Mouse (Mus musculus) layer of hippocampus, adult 2 months (tissue): ENCODE measurements around the gene Ptges3l. TPM values are rescaled to one million over a fixed set of nuclear protein-coding genes. Genes with fewer than 3 reads are reported as not detected.
"Not testable (repeated sequence)": the region's sequence is repeated elsewhere in the genome, so short reads cannot be mapped to it uniquely, and the experiment has no call there.

Source experiments
- DNase-seq, 2 experiments: peaks; one replicate each; pipeline ENCODE4 v3.0.0; 2022; ENCODE audit warnings: low spot score in 2 of 2
- H3K27ac ChIP-seq: fragments of 200-600 bp; 2 replicates; pipeline ENCODE4 v1.8.1; 2022
- H3K4me3 ChIP-seq: fragments of 200-600 bp; 2 replicates; pipeline ENCODE4 v1.8.1; 2022; ENCODE audit warnings: mild to moderate bottlenecking
- CTCF ChIP-seq: fragments of 200-600 bp; conservative IDR thresholded peaks from 2 replicates; pipeline ENCODE4 v1.8.1; 2022; ENCODE audit warnings: antibody characterized with exemption, mild to moderate bottlenecking, moderate library complexity
- total RNA-seq, 2 experiments: library from RNA; stranded (reverse); gene quantifications; 2 replicates each; pipeline ENCODE4 v1.2.3; 2021

The Ptges3l gene
- total RNA-seq, 2 experiments from 2014 or later, result 0.71 to 2.0 TPM

DNA sequence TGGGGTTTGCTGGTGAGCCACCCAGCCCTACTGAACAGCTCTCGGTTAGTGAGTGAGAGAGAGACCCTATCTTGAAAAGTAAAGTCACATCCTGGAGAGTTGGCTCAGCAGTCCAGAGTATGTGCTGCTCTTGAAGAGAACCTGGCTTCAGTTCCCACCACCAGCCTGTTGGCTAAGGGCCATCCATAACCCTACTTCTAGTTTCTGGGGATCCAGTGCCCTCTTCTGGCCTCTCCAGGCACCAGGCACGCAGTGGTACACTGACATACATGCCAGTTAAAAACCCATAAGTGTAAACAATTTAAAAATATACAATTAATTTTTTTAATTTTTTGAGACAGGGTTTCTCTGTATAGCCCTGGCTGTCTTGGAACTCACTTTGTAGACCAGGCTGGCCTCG is 25.3 kb upstream of the Ptges3l start:
- no peak for DNase-seq
- TF ChIP-seq CTCF, result peak; percentile 39
- Histone ChIP-seq H3K4me3 (no peak overlapping the region), H3K27ac (no peak overlapping the region)

DNA sequence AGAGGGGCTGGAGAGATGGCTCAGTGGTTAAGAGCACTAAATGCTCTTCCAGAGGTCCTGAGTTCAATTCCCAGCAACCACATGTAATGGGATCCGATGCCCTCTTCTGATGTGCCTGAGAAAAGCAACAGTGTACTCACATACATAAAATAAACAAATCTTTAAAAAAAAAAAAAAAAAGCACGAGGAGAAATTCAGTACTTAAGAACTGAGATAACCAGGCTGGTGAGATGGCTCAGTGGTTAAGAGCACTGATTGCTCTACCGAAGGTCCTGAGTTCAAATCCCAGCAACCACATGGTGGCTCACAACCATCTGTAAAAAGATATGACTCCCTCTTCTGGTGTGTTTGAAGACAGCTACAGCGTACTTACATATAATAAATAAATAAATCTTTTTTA is 24.5 kb upstream of the Ptges3l start:
- not testable (repeated sequence) for H3K27ac ChIP-seq, DNase-seq, H3K4me3 ChIP-seq

DNA sequence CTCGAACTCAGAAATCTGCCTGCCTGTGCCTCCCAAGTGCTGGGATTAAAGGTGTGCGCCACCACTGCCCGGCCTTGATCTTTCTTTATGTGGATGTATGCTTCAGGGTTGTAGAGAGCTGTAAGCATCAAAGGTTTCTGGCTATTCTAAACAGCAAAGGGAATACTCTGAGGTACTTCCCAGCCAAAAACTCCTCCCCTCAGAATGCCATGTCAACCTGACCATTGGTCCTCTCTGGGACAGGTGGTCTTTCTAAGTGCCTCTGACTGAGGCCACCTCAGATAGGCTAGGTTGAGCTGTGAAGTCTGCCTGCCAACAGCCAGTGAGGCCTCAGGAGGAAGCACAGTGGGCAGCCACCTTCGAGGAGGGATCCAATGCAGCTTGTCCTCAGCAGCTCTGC is 23.8 kb upstream of the Ptges3l start:
- TF ChIP-seq CTCF, result no peak
- Histone ChIP-seq H3K4me3 (peak overlapping the region; percentile 46), H3K27ac (no peak overlapping the region; the same call in 1 of the 2 replicates)
- DNase-seq, result no peak

DNA sequence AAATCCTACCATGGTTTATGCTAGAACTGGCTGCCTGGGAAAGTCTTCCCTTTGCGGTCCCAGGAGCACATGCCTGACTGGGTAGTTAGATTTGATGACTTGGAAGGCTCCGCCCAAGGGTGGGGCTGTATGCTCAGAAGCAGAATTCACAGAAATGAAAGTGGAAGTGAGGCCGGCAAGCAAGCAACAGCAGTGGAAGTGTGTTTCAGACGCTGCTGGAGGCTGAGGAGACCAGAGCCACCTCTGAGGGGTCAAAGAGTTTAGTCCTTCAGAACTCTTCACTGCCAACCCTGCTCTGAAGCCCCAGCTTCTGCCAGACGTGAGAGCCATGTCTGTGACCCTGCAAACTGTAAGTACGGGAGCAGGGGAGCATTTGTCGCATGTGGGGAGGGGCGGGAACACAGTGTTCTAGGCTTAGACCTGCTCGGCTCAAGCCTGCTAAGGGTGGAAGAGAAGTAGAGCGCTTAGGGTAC is 23.2 kb upstream of the Ptges3l start, which contains the start of gene Ifi35:
Gene Ifi35, plus strand, starts transcription at position 134 of the 473 bp plus-strand sequence.
- no peak within 1 kb of the TSS; the same call in 1 of the 2 replicates for H3K27ac ChIP-seq
- H3K4me3 ChIP-seq, result peak within 1 kb of the TSS; percentile 46
- no peak for DNase-seq
- TF ChIP-seq CTCF, result no peak

DNA sequence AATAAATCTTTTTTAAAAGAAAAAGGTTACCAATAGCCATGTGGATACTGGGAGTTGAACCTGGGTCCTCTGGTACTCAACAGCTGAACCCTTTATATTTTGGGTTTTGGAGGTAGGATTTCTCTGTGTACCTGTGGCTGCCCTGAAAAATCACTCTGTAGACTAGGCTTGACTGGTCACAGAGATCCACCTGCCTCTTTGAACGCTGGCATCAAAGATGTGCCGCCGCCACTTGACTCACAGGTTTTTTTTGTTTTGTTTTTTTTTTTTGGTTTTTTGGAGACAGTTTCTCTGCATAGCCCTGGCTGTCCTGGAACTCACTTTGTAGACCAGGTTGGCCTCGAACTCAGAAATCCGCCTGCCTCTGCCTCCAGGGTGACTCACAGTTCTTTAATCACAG is 22.7 kb upstream of the Ptges3l start:
- Histone ChIP-seq H3K4me3 (no peak overlapping the region), H3K27ac (no peak overlapping the region)
- TF ChIP-seq CTCF, result no peak
- no peak for DNase-seq

DNA sequence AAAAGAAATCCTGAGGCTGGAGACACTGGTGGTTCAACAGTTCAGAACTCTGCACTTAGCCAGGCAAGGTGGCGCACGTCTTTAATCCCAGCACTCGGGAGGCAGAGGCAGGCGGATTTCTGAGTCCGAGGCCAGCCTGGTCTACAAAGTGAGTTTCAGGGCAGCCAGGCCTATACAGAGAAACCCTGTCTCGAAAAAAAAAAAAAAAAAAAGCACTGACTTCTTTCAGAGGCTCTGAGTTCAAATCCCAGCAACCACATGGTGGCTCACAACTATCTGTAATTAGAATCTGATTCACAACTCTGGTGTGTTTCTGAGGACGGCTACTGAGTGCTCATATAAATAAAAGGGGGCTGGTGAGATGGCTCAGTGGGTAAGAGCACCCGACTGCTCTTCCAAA is 21.7 kb upstream of the Ptges3l start:
- DNase-seq, H3K27ac ChIP-seq, H3K4me3 ChIP-seq: not testable (repeated sequence)

DNA sequence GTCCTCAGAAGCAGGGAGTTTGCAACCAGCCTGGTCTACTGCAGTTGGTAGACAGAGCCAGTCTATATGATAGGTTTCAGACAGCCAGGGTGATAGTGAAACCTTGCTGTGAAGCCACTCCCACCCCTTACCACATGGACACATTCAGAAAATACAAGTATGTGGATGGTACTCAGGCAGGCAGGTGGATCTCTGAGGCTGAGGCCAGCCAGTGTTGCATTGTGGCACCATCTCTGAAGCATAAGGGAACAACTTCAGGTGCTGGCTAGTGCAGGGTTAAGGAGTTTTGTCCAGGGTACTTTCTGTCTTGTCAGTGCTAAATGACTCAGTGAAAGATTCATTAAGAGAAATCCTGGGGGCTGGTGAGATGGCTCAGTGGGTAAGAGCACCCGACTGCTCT is 21.2 kb upstream of the Ptges3l start:
- H3K4me3 ChIP-seq, result no peak overlapping the region
- no peak for DNase-seq
- no peak overlapping the region for H3K27ac ChIP-seq
- no peak for TF ChIP-seq CTCF

DNA sequence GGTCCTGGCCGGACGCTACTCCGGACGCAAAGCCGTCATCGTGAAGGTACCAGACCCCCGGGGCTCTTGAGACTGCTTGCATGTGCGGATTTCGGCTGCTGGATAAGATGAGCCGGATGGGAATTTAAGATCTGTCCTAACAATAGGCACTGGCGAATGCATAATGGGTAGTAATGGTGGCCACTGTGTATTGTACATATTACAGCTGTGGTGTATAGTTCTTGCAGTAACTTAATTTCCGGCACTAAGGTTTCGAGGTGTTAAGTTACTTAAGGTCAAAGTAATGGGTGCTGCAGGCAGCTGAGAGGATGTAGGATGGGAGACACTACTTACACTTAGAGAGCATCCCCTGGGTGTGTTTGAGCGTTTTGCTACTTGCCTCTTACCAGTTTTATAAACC is 17.6 kb upstream of the Ptges3l start:
- no peak for TF ChIP-seq CTCF
- no peak for DNase-seq
- H3K27ac ChIP-seq, result peak overlapping the region; percentile 95
- H3K4me3 ChIP-seq, result peak overlapping the region; percentile 71

DNA sequence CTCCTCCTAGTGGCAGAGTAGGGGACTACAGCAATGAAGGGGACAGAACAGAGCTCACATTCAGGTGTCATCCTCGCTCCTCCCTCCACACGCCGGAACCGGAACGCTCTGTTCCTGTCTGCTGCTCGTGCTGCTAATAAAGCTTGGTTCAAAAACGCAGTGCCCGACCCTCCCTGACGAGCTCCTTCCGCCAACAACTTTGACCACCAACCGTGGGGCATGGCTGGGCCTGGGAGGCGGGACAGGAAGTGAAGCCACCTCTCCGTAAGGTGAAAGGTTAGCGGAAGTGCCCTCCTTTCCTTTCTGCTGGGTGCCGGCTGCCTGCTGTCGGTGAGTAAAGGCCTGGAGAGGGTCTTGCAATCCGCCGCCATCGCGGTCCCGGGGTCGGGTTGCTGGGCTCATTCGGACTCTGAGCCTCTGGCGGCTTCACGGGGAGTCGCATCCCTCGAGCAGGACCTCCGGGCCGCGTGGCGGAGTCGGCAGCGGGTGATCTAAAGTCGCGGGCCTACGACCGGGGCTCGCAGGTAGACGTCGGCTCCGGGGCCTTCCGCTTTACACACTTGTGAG is 17.1 kb upstream of the Ptges3l start, which contains the start of gene Rpl27:
Gene Rpl27, plus strand, starts transcription at position 172 of the 567 bp plus-strand sequence.
- peak; percentile 96 to 99 for DNase-seq
- Histone ChIP-seq H3K27ac (peak within 1 kb of the TSS; percentile 95), H3K4me3 (peak within 1 kb of the TSS; percentile 71)
- TF ChIP-seq CTCF, result peak; percentile 69

DNA sequence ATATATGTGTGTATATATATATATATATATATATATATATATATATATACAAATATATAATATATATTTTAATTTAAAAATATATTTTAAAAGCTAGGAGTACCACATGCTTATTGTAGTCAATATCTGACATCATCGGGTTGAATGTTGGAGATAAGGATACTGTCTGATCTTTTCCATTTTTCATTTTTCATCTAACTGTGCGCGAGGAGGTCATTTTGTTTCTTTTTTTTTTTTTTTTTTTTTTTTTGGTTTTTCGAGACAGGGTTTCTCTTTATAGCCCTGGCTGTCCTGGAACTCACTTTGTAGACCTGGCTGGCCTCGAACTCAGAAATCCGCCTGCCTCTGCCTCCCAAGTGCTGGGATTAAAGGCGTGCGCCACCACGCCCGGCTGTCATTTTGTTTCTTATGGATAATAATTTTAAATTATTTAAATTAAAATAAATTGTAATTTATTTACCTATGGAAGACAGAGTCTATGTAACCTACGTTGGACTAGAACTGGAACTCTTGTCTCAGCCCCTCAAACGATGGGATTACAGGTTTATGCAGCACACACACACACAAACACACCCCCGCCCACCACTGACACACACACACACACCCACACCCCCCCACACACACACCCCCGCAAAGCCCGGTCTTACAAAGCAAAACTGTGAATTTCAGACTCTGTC is 16.5 kb upstream of the Ptges3l start:
- not testable (repeated sequence) for H3K4me3 ChIP-seq, DNase-seq, H3K27ac ChIP-seq

DNA sequence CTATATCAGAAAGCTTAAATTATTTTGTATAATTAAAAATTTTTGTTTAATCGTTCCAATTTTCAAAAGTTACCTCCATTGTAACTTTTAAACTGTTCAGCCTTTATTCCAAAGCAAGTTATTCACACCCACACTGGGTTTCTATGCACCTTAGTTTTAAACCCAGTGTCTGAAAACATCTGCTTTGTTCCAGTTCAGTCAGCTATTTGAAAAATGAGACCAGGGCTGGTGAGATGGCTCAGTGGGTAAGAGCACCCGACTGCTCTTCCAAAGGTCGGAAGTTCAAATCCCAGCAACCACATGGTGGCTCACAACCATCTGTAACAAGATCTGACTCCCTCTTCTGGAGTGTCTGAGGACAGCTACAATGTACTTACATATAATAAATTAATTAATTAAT is 12.9 kb upstream of the Ptges3l start:
- not testable (repeated sequence) for DNase-seq, H3K27ac ChIP-seq, H3K4me3 ChIP-seq

DNA sequence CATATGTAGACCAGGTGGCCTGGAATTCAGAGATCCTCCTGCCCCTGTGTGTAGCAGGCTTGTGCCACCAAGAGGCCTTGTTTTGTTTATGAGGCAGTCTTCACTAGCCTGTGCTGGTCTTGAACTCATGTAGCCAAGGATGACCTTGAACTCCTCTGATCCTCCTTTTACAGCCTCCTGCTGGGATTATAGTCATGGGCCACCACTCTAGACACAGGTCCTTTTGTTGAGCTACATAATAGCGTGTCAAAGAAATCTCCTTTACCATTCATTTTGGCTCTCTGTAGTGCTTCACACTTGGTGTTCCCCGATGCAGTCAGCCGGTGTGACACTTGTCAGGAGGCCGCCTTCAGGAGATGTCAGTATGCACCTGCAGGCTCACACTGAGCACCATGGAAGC is 11.8 kb upstream of the Ptges3l start:
- no peak overlapping the region for H3K4me3 ChIP-seq
- TF ChIP-seq CTCF, result no peak
- no peak for DNase-seq
- no peak overlapping the region for H3K27ac ChIP-seq

DNA sequence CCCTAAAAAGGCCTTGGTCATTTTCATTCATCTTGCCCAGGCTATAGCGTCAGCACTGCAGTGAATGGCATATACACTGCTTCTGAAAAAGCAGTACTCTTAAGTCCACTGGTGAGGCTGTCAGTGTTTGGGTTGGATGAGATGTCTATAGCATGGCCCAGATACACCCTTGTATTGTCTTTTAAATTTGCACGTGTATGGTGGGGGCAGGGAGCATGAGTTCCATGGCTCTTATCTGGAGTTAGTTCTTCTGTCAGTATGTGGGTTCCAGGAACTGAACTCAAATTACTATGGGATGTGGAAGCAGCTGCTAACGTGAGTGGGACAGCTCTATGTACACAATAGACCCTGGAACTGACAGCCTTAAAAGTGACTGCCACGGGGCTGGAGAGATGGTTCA is 10.7 kb upstream of the Ptges3l start:
- Histone ChIP-seq H3K4me3 (no peak overlapping the region), H3K27ac (no peak overlapping the region)
- no peak for TF ChIP-seq CTCF
- DNase-seq, result no peak

DNA sequence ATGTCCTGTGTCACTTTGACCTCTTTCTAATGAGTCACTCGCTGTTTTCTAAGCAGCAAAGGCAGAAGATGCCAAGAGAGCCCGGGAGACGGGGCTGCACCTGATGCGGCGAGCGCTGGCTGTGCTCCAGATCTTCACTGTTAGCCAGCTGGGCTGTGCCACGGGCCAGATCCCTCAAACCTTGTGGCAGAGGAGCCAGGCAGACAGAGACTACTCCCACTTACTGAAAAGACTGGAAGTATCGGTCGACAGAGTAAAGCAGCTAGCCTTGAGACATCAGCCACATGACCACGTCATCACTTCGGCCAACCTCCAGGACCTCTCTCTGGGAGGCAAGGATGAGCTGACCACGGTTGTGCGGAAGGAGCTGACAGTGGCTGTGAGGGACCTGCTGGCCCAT is 8.3 kb upstream of the Ptges3l start:
- no peak overlapping the region for H3K27ac ChIP-seq

More for the DNA sequence above, 8.3 kb upstream of the Ptges3l start:
- TF ChIP-seq CTCF, result no peak
- no peak for DNase-seq
- H3K4me3 ChIP-seq, result no peak overlapping the region
